In genomic region chr6:6112767-6113528, GRCm38 (mm10) we compare ENCODE assay signal across 16 mouse cellular contexts.
A peak's percentile ranks its signal among the peaks of the same experiment; 100 is the strongest.
DNase-seq lines count a peak whose midpoint lies in the region; ATAC-seq and TF ChIP-seq lines count a peak whose summit lies in the region.
"Had no signal": no experiment of that assay in that cellular context is flagged by ENCODE, and none has a peak within 500 bp of the region (broad histone marks: within the 10 kb centered on the region; RNA-seq: fewer than 3 reads in every experiment).

No protein-coding gene starts in this region.

- no peaks in the 10 kb centered on the region for H3K9me3 ChIP-seq in embryonic facial prominence, embryonic 12.5 days
- no peaks in the 10 kb centered on the region for H3K9me3 ChIP-seq in limb, embryonic 15.5 days
- H3K9me3 ChIP-seq: forebrain, embryonic 13.5 days; intestine, embryonic 15.5 days; kidney, embryonic 15.5 days; liver, embryonic 15.5 days had no signal

- no peak for TF ChIP-seq CTCF in Patski (IDR thresholded peaks at IDR 0.05)

- no peak overlapping the region for H3K4me2 ChIP-seq in embryonic facial prominence, embryonic 12.5 days (replicated peaks)
- no peak overlapping the region for H3K4me2 ChIP-seq in limb, embryonic 15.5 days
- H3K4me2 ChIP-seq: forebrain, embryonic 13.5 days; intestine, embryonic 15.5 days; kidney, embryonic 15.5 days; liver, embryonic 15.5 days had no signal

- peak; percentile 88 for ATAC-seq in Patski
- no peak for ATAC-seq in embryonic facial prominence, embryonic 12.5 days (ENCODE audit: insufficient number of reproducible peaks, insufficient read depth, low FRiP score, low TSS enrichment)
- ATAC-seq in limb, embryonic 15.5 days (ENCODE audit: insufficient number of reproducible peaks, low FRiP score, low TSS enrichment, low read depth) = no peak
- ATAC-seq: forebrain, embryonic 13.5 days; intestine, embryonic 15.5 days had no signal

- DNase-seq in left cerebral cortex, postnatal 36 days (ENCODE audit: low spot score in 2 of 2) = peak; percentile 31 to 51
- DNase-seq in left cerebral cortex, postnatal 4 days = no peak
- DNase-seq in Patski (ENCODE audit: low read depth, low spot score) = peak; percentile 61
- no peak for DNase-seq in layer of hippocampus, adult 18-20 months (ENCODE audit: low spot score in 2 of 2)
- DNase-seq in gastrocnemius, postnatal 25 days = no peak
- DNase-seq: adrenal gland, postnatal 14 days; cerebellum, postnatal 14 days; midbrain, embryonic 14.5 days; spleen, adult 18-20 months; thymus, postnatal 14 days had no signal

- intact Hi-C loops in left cerebral cortex, postnatal 36 days (cut with DNase I) = loop anchor here (10.0 kb wide), 1 partner anchor 772 kb away; the partner anchor contains the start of gene Dlx5
- intact Hi-C loops in left cerebral cortex, postnatal 4 days (cut with DNase I) = no loop called here

- POLR2A ChIA-PET in Patski (lab: Charles Lee) = interaction anchor here (0.6 to 1.1 kb wide), 5 partner anchors 9 to 1522 kb away, joined by 3 to 4 read pairs (median 4); no protein-coding TSS in a partner anchor

- 0 out of 2 replicates have a peak, but pooled peaks cover 2% of the 10 kb centered on the region for H3K36me3 ChIP-seq in embryonic facial prominence, embryonic 12.5 days
- peaks cover 4% of the 10 kb centered on the region; the same call in 1 of the 2 replicates for H3K36me3 ChIP-seq in limb, embryonic 15.5 days
- H3K36me3 ChIP-seq: intestine, embryonic 15.5 days had no signal

- peak overlapping the region; percentile 70 for H3K27ac ChIP-seq in embryonic facial prominence, embryonic 12.5 days
- peak overlapping the region; percentile 44 for H3K27ac ChIP-seq in limb, embryonic 15.5 days
- H3K27ac ChIP-seq: forebrain, embryonic 13.5 days; intestine, embryonic 15.5 days; kidney, embryonic 15.5 days; liver, embryonic 15.5 days had no signal

- H3K4me1 ChIP-seq in embryonic facial prominence, embryonic 12.5 days = peaks cover 26% of the 10 kb centered on the region
- peaks cover 19% of the 10 kb centered on the region for H3K4me1 ChIP-seq in limb, embryonic 15.5 days
- H3K4me1 ChIP-seq: intestine, embryonic 15.5 days; kidney, embryonic 15.5 days; liver, embryonic 15.5 days had no signal

- H3K4me3 ChIP-seq in embryonic facial prominence, embryonic 12.5 days = no peak overlapping the region
- H3K4me3 ChIP-seq in limb, embryonic 15.5 days = no peak overlapping the region
- H3K4me3 ChIP-seq: forebrain, embryonic 13.5 days; intestine, embryonic 15.5 days; kidney, embryonic 15.5 days; liver, embryonic 15.5 days had no signal

- 44% methylated on average over 10 of the region's 10 CpGs for WGBS in embryonic facial prominence, embryonic 12.5 days
- 26% methylated on average over 10 of the region's 10 CpGs for WGBS in limb, embryonic 15.5 days

- CTCF ChIA-PET in Patski (lab: Charles Lee) = interaction anchor here (0.6 to 1.7 kb wide), 5 partner anchors 9 to 78 kb away, joined by 3 to 4 read pairs (median 4); no protein-coding TSS in a partner anchor

- H3K9ac ChIP-seq in embryonic facial prominence, embryonic 12.5 days = no peak overlapping the region
- H3K9ac ChIP-seq in limb, embryonic 15.5 days = no peak overlapping the region
- H3K9ac ChIP-seq: forebrain, embryonic 13.5 days; intestine, embryonic 15.5 days; kidney, embryonic 15.5 days; liver, embryonic 15.5 days had no signal

- no peaks in the 10 kb centered on the region for H3K27me3 ChIP-seq in Patski
- H3K27me3 ChIP-seq in embryonic facial prominence, embryonic 12.5 days = no peaks in the 10 kb centered on the region
- no peaks in the 10 kb centered on the region for H3K27me3 ChIP-seq in limb, embryonic 15.5 days
- H3K27me3 ChIP-seq: forebrain, embryonic 13.5 days; intestine, embryonic 15.5 days; kidney, embryonic 15.5 days; liver, embryonic 15.5 days had no signal

- in situ Hi-C loops in Patski (cut with MboI; ENCODE audit: low pct_unique_long_range_greater_than_20kb) = no loop called here

Comparison
In these comparisons a context has a peak if more than half of its experiments do, and no peak if none do; other contexts are left out.
1. DNase-seq: peak in left cerebral cortex, postnatal 36 days (2 of 2) and Patski (single experiment); none in left cerebral cortex, postnatal 4 days (single experiment), layer of hippocampus, adult 18-20 months (0 of 2) and gastrocnemius, postnatal 25 days (single experiment).